Mouse (Mus musculus) thymus, adult 2 months (tissue): ENCODE data around the gene Arl15.

ENCODE experiments used
- CTCF ChIP-seq: fragments of 200-500 bp; IDR thresholded peaks from 2 replicates; pipeline ENCODE4 v1.5.1; 2012; ENCODE audit warnings: mild to moderate bottlenecking, control low read depth, low read length, moderate library complexity, borderline replicate concordance; ENCODE audit not compliant: control insufficient read depth, poor library complexity, insufficient read depth; ENCODE audit errors: extremely low read depth
- POLR2A ChIP-seq: fragments of 200-500 bp; IDR thresholded peaks from 2 replicates; pipeline ENCODE4 v1.6.1; 2012; ENCODE audit warnings: mild to moderate bottlenecking, low read length, control low read depth, moderate library complexity; ENCODE audit not compliant: control insufficient read depth, poor library complexity, insufficient read depth; ENCODE audit errors: extremely low read depth

- TF ChIP-seq CTCF (no peak), POLR2A (no peak)
Observed at GRCm38 (mm10) chr13:114138921-114139320, 344.6 kb downstream of the Arl15 start.
